Mouse (Mus musculus) c-Kit-positive CD71-negative TER-119-negative erythroid progenitor cells, embryonic 14.5 days (primary cell): ENCODE data around the gene Npy5r.

Experiments used
- DNase-seq: peaks from one replicate; pipeline ENCODE4 v3.0.0-alpha.2; 2013; ENCODE audit warnings: low read depth

The Npy5r gene

GRCm38 (mm10) chr8:66687511-66688329 is at the start of gene Npy5r:
Npy5r (minus strand) TSS chr8:66688128.
- no peak for DNase-seq

GRCm38 (mm10) chr8:66731957-66732356 is 44.0 kb upstream of the Npy5r start:
- DNase-seq, result no peak

GRCm38 (mm10) chr8:66729446-66729845 is 41.5 kb upstream of the Npy5r start:
- no peak for DNase-seq

DNA sequence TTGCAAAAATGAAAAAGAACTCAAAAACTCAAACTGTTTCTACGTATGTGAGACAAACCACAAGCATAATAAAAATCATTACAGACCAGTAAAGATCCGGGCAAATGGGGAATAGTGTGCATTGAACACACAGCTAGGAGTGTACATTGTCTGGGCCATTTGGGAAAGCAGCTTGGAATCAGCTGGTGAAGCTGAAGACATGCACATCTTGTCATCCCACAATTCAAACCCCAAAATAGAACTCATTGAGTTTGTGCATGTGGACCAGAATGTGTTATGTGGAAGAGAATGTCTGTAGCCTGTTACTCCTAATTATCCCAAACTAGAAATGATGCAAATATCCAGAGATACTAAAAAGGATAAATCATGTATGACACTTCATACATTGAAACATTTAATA is 34.9 kb upstream of the Npy5r start:
- DNase-seq, result no peak

- no peak for DNase-seq
Measured at GRCm38 (mm10) chr8:66714324-66714975, 26.5 kb upstream of the Npy5r start.

DNA sequence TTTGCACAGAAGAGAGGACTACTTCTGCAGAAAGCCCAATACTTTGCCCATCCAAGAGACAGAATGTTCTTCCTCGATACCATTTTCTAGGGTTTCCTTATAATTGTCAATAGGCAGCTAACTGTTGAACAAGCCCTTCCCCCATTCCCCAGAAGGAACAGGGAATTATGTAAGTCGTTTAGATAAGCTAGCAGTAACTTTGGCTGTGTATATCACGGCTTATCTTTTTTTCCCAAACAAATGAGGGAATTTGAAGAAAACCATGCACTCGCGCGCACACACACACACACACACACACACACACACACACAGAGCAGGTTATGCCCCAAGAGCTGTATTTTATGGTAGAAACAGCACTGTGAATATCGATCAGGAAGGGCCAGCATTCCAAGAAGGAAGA is 10.9 kb upstream of the Npy5r start:
- no peak for DNase-seq

GRCm38 (mm10) chr8:66698011-66698410 is 10.1 kb upstream of the Npy5r start:
- DNase-seq, result no peak

DNA sequence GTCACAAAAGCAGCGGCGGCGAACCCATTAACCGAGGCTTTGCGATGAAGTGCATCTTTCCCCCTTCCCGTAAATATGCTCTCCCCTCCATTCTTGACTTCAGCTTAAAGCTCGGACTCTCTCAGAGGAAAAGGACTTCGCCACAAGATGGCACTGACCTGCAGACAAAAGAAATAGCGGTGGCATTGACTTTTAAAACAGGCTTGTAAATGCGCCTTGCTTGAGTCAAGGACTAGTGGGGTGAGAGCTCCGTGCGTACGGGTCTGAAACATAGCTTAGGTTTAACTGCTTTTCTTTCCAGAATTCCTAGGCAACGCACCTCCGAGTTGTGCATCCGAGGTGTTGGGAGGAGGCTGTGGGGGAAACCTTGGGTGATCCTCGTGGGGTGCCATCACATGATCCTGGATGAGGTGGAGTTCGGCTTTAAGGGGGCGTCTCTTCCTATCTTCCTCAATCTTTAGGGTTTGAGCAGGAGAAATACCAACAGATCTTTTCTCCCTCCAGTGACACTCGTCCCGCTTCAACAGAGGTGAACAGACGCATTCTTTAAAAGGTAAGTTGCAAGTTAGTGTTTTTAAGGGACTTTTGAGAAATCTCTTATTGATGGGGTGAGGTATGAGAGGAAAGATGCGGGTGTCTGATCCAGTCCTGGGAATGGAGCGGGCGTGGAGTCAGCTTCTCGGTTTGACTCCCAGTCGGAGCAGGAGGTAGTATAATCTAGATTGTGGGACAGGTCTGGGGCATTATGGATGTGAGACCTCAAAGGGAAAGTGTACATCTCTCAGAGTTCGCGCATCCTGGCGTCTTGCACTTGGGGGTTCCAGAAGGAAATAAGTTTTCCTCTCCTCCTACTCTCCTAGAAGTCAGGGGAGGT is 9.3 kb upstream of the Npy5r start, which contains the start of gene Npy1r:
Gene Npy1r, plus strand, starts transcription at position 223 of the 874 bp plus-strand sequence.
- no peak for DNase-seq

- no peak for DNase-seq
Measured at GRCm38 (mm10) chr8:66690402-66690801, 2.5 kb upstream of the Npy5r start.

DNA sequence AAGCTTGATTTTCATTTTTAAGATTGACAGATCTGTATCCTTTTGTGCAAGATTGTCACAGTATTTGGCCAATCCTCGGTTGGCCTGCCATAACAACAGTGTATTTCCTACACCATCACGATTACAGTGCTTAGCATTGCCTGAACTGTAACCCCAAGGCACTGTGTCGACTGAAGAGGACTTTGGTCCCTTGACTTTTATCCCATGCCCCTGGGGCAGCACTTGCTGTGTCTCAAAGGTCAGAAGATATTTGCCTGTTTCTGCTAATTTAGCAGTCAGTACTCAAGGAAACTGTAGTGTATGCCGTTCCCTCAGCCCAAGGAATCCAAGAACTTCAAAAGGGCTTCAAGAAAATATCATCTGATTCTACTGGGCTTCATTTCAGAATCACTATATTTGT is 871 bp upstream of the Npy5r start:
- no peak for DNase-seq

GRCm38 (mm10) chr8:66688395-66688794 is 467 bp upstream of the Npy5r start:
- no peak for DNase-seq

GRCm38 (mm10) chr8:66681261-66681660 is 6.7 kb downstream of the Npy5r start:
- DNase-seq, result no peak

- no peak for DNase-seq
Measured at GRCm38 (mm10) chr8:66630721-66631120, 57.2 kb downstream of the Npy5r start.
